Mouse (Mus musculus) bone marrow macrophage, adult 2 months (primary cell): ENCODE measurements at regions not wholly inside any gene's neighbourhood (a gene's known extent, or its start where the extent isn't known, plus 50 kb on each side); places are given as distances from the start of the nearest gene placed in this dataset.

Experiments used
- CTCF ChIP-seq: IDR thresholded peaks from 2 replicates; pipeline ENCODE4 v1.5.1; 2012; ENCODE audit warnings: low read depth, mild to moderate bottlenecking, low read length, moderate library complexity
- POLR2A ChIP-seq: IDR thresholded peaks from 2 replicates; pipeline ENCODE4 v1.6.1; 2012; ENCODE audit warnings: mild to moderate bottlenecking, low read depth, low read length, borderline replicate concordance

GRCm38 (mm10) chr8:114074122-114074521 is 59.2 kb upstream of the Nudt7 start:
- TF ChIP-seq POLR2A (no peak), CTCF (no peak; the same call in 1 of the 2 replicates)
